Mouse (Mus musculus) heart, adult 2 months (tissue): ENCODE data around the gene Sf1. TPM values are rescaled to one million over a fixed set of nuclear protein-coding genes. Genes with fewer than 3 reads are reported as not detected.

Experiments
- DNase-seq, 2 experiments: peaks; one replicate each; pipeline ENCODE4 v3.0.0; 2021
- H3K27ac ChIP-seq: fragments of 200-600 bp; 2 replicates; pipeline ENCODE4 v1.8.1; 2022
- H3K27me3 ChIP-seq: fragments of 200-500 bp; 2 replicates; pipeline ENCODE4 v1.6.1; 2012; ENCODE audit warnings: mild to moderate bottlenecking, low read length, inconsistent platforms, mixed read lengths; ENCODE audit not compliant: control insufficient read depth, insufficient read depth
- H3K36me3 ChIP-seq: fragments of 200-500 bp; 2 replicates; pipeline ENCODE4 v1.6.1; 2012; ENCODE audit warnings: low read length, inconsistent platforms; ENCODE audit not compliant: control insufficient read depth, insufficient read depth
- H3K4me1 ChIP-seq: fragments of 200-500 bp; 2 replicates; pipeline ENCODE4 v1.6.1; 2011; ENCODE audit warnings: low read length; ENCODE audit not compliant: control insufficient read depth, insufficient read depth
- H3K4me3 ChIP-seq: fragments of 200-600 bp; 2 replicates; pipeline ENCODE4 v1.8.1; 2022
- H3K79me2 ChIP-seq: fragments of 200-500 bp; replicated peaks from 2 replicates; pipeline ENCODE4 v1.6.1; 2012; ENCODE audit warnings: mild to moderate bottlenecking, inconsistent platforms, low read length, moderate library complexity, mixed read lengths; ENCODE audit not compliant: control insufficient read depth, insufficient read depth
- H3K9ac ChIP-seq: fragments of 200-500 bp; 2 replicates; pipeline ENCODE4 v1.6.1; 2012; ENCODE audit warnings: low read depth, mild to moderate bottlenecking, control low read depth, inconsistent platforms, low read length, mixed read lengths
- CTCF ChIP-seq: fragments of 200-600 bp; IDR thresholded peaks from 2 replicates; pipeline ENCODE4 v1.8.1; 2022; ENCODE audit warnings: antibody characterized with exemption, mild to moderate bottlenecking, moderate library complexity
- EP300 ChIP-seq: fragments of 200-500 bp; IDR thresholded peaks from 2 replicates; pipeline ENCODE4 v1.6.1; 2011; ENCODE audit warnings: low read depth, low read length, control low read depth; ENCODE audit not compliant: insufficient read depth
- POLR2A ChIP-seq: fragments of 200-500 bp; IDR thresholded peaks from 2 replicates; pipeline ENCODE4 v1.6.1; 2011; ENCODE audit warnings: mild to moderate bottlenecking, low read depth, low read length, control low read depth; ENCODE audit not compliant: insufficient read depth
- WGBS: fragments of 180-500 bp; shearing (Covaris S2); methylation state at CpG from one replicate; pipeline ENCODE4 v1.1.7; 2018; 5-methylcytosine and 5-hydroxymethylcytosine counted together
- intact Hi-C: fragments of 180-260 bp; cut with DNase I; formaldehyde crosslinking; loops from one replicate; pipeline ENCODE4 v1.15.1; 2025
- polyA plus RNA-seq: library from polyadenylated mRNA; depleted of rRNA; stranded (reverse); fragments of >200 nt; gene quantifications from 2 replicates; pipeline ENCODE4 v1.2.3, GENCODE M21; 2012
- total RNA-seq, 2 experiments: library from RNA; stranded (reverse); gene quantifications; 2 replicates each; pipeline ENCODE4 v1.2.3; 2021

The Sf1 gene
- total and polyA plus RNA-seq, 3 experiments = 58.5 to 103 (median 93.0) TPM

DNA sequence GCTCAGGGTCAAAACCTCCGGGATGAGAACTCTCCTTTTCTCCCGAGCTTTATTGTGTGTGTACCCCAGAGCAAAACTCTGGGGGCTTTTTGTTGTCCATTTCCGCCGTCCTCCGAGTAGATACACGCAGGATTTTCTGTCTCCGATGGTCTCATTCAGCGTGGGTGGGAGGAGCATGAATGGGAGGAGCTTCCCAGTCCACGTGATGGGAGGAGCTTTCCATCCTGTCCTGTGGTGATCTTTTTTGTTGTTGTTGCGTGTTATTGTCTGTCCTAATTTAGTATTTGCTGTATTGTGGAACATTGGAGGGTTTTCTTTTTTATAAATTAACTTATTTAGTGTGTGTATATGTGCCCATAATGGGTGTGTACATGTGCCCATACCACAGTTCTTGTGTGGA, 41.9 kb downstream of the Sf1 start:
- H3K36me3 ChIP-seq = no peaks in the 10 kb centered on the region
- intact Hi-C loops = no loop called here
- no peak overlapping the region for H3K4me3 ChIP-seq
- no peaks in the 10 kb centered on the region for H3K79me2 ChIP-seq
- 65% methylated on average over 10 of the region's 10 CpGs for WGBS
- no peak overlapping the region for H3K9ac ChIP-seq
- TF ChIP-seq CTCF (no peak), EP300 (no peak), POLR2A (no peak)
- DNase-seq = no peak
- H3K27me3 ChIP-seq = no peaks in the 10 kb centered on the region
- peaks cover 3% of the 10 kb centered on the region; the same call in 1 of the 2 replicates for H3K4me1 ChIP-seq
- H3K27ac ChIP-seq = no peak overlapping the region

DNA sequence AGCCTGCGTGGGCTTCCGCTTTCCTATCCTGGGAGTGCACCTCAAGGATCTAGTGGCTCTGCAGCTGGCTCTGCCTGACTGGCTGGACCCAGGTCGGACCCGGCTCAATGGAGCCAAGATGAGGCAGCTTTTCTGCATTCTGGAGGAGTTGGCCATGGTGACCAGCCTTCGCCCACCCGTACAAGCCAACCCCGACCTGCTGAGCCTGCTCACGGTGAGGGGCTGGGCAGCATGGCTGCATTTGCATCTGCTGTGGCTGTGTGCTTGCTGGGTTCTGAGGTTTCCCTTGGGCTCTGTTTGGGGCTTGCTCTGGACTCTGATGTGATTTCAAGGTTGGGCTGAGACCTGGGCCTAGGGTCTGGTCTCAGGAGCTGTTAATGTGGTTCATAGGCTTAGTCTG, 43.6 kb downstream of the Sf1 start:
- WGBS = 84% methylated on average over 8 of the region's 8 CpGs

DNA sequence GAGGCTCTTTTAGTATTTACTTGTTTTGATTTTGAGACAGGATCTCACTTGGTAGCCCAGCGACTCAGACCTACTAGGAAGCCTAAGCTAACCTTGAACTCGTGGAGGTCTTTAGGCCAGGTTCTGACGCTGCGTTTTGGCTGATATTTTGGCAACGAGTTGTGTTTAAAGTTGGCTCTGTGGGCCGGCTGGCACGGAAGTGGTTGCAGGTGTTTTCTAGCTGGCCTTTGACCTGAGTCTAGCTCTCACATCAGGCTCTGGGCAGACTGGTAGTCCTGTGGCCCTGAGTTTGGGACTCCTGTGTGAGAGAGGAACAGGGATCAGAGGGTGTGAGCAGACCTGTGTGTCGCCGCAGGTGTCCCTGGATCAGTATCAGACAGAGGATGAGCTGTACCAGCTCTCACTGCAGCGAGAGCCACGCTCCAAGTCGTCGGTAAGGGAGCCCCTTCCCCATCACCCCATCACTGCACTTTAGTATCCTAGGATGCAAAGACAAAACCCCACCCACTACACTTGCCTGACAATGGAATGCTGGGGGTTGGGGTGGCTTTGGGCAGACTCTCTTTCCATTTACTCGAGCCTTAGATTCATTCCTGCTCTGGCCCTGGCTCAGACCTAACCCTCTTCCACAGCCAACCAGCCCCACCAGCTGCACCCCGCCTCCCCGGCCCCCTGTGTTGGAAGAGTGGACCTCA, 44.5 kb downstream of the Sf1 start:
- DNase-seq = no peak
- Histone ChIP-seq H3K9ac (no peak overlapping the region), H3K36me3 (no peaks in the 10 kb centered on the region), H3K27me3 (no peaks in the 10 kb centered on the region), H3K27ac (no peak overlapping the region), H3K4me1 (no peaks in the 10 kb centered on the region), H3K4me3 (no peak overlapping the region), H3K79me2 (no peaks in the 10 kb centered on the region)
- intact Hi-C loops = no loop called here
- TF ChIP-seq EP300 (no peak), CTCF (no peak), POLR2A (no peak)
- 72% methylated on average over 16 of the region's 16 CpGs for WGBS

More for the DNA sequence above, 43.6 kb downstream of the Sf1 start:
- Histone ChIP-seq H3K4me3 (no peak overlapping the region), H3K36me3 (no peaks in the 10 kb centered on the region), H3K4me1 (peaks cover 3% of the 10 kb centered on the region; the same call in 1 of the 2 replicates), H3K27ac (no peak overlapping the region), H3K9ac (no peak overlapping the region), H3K79me2 (no peaks in the 10 kb centered on the region), H3K27me3 (no peaks in the 10 kb centered on the region)
- TF ChIP-seq CTCF (no peak), EP300 (no peak), POLR2A (no peak)
- no peak for DNase-seq
- intact Hi-C loops = no loop called here

DNA sequence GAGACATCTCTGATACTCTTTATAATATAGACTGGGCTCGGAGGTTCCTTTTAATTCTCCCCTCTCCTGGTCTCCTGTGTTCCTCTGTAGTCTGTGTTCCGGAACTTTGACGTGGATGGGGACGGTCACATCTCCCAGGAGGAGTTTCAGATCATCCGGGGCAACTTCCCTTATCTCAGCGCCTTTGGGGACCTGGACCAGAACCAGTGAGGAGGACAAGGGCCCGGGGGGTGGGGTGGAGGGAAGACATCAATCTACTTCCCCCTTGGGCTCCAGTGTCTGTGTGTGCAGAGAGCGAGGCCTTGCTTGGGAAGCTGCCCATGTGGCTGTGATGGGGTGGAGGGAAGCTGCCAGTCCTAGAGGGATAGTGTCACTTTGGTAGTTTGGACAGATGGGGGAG, 45.3 kb downstream of the Sf1 start:
- no peak for TF ChIP-seq EP300
- no peak for TF ChIP-seq CTCF
- TF ChIP-seq POLR2A = no peak
- Histone ChIP-seq H3K4me3 (no peak overlapping the region), H3K27me3 (no peaks in the 10 kb centered on the region), H3K36me3 (no peaks in the 10 kb centered on the region), H3K4me1 (no peaks in the 10 kb centered on the region; the same call in 1 of the 2 replicates), H3K79me2 (no peaks in the 10 kb centered on the region), H3K9ac (no peak overlapping the region), H3K27ac (no peak overlapping the region)
- 70% methylated on average over 8 of the region's 8 CpGs for WGBS
- DNase-seq = no peak
- intact Hi-C loops = no loop called here

DNA sequence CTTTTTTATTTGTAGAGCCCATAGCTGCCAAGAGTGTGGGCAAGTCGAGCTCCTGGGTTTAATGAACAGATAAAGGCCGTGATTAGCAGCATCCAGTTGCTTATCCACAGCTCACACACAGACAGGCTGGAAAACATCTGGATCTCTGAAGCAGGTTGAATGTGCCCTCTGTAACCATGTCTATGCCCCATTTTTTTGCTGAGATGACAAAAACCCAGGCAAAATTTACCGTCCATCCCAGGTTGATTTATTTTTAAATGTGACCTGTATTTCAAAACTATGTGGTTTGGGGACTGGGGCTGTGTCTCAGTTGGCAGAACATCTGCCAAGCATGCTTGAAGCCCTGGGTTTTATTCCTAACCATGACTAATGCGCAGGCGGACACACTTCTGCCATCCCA, 45.7 kb downstream of the Sf1 start:
- Histone ChIP-seq H3K27ac (no peak overlapping the region), H3K79me2 (no peaks in the 10 kb centered on the region), H3K4me1 (no peaks in the 10 kb centered on the region; the same call in 1 of the 2 replicates), H3K4me3 (no peak overlapping the region), H3K36me3 (no peaks in the 10 kb centered on the region), H3K9ac (no peak overlapping the region), H3K27me3 (no peaks in the 10 kb centered on the region)
- WGBS = 70% methylated on average over 5 of the region's 5 CpGs
- intact Hi-C loops = no loop called here
- TF ChIP-seq POLR2A (no peak), EP300 (no peak), CTCF (no peak)
- no peak for DNase-seq

DNA sequence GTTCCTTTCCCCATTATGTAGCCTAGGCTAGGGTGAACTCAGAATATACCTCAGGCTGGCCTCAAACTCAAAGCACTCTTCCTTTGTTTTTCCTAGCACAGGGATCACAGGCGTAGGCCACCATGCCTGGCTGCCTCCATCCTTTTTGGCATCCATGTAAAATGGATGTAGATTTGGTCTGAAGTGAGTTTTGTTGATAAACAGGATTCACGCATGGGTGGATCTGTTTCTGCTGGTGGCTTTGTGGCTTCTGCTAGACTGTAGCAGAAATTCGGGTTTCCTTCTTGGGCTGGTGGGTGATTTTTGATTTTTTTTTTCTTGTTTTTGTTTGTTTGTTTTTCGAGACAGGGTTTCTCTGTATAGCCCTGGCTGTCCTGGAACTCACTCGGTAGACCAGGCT, 46.4 kb downstream of the Sf1 start:
- no peak for TF ChIP-seq EP300
- no peak for TF ChIP-seq CTCF
- TF ChIP-seq POLR2A = no peak
- intact Hi-C loops = no loop called here
- Histone ChIP-seq H3K27ac (no peak overlapping the region), H3K79me2 (no peaks in the 10 kb centered on the region), H3K9ac (no peak overlapping the region), H3K27me3 (no peaks in the 10 kb centered on the region), H3K4me3 (no peak overlapping the region), H3K4me1 (no peaks in the 10 kb centered on the region; the same call in 1 of the 2 replicates), H3K36me3 (no peaks in the 10 kb centered on the region)
- 86% methylated on average over 5 of the region's 5 CpGs for WGBS
- DNase-seq = no peak
